ENCODE assay signal across 19 mouse cellular contexts in the genomic region with DNA sequence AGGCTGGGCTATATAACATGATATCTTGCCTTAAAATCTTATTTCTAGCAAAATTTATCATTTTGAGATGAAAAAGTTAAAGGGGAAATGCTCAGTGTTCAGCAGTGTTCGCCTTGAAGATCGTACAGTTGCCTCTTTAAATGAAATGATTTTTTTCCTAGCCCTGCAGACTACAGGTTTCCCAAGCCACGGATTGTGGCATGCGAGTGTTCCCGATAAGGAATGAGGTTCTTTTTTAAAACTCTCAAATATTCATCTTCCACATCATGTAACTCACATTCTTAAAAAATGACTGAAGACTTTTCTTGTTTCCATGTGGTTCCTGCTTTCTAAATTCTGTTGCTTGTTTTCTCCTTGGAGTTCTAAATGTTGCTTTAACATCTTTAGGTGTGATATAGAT.
"Had no signal": no experiment of that assay in that cellular context is flagged by ENCODE, and none has a peak within 500 bp of the region (broad histone marks: within the 10 kb centered on the region; RNA-seq: fewer than 3 reads in every experiment).

No protein-coding gene starts in this region.

- H3K27ac ChIP-seq: limb, embryonic 12.5 days; limb, embryonic 15.5 days; liver, embryonic 14.5 days; midbrain, embryonic 10.5 days; midbrain, embryonic 13.5 days; neural tube, embryonic 13.5 days had no signal

- DNase-seq: kidney, adult 18-20 months; kidney, postnatal 14 days; kidney, postnatal 4 days; layer of hippocampus, postnatal 36 days; left cerebral cortex, postnatal 4 days; liver, postnatal 0 days; thymus, adult 18-20 months; thymus, postnatal 36 days had no signal

- H3K4me3 ChIP-seq: limb, embryonic 12.5 days; limb, embryonic 15.5 days; megakaryocyte, embryonic 14.5 days; midbrain, embryonic 10.5 days; midbrain, embryonic 13.5 days; myocyte; neural tube, embryonic 13.5 days had no signal

- H3K27me3 ChIP-seq: limb, embryonic 12.5 days; limb, embryonic 15.5 days; megakaryocyte, embryonic 14.5 days; neural tube, embryonic 13.5 days had no signal

- H3K9me3 ChIP-seq: limb, embryonic 12.5 days; limb, embryonic 15.5 days; megakaryocyte, embryonic 14.5 days; midbrain, embryonic 10.5 days; midbrain, embryonic 13.5 days; neural tube, embryonic 13.5 days had no signal

- H3K9ac ChIP-seq: limb, embryonic 12.5 days; limb, embryonic 15.5 days; liver, embryonic 14.5 days; liver, postnatal 0 days; lung, embryonic 14.5 days; midbrain, embryonic 13.5 days; neural tube, embryonic 13.5 days had no signal

- H3K36me3 ChIP-seq: limb, embryonic 12.5 days; limb, embryonic 15.5 days; midbrain, embryonic 10.5 days; midbrain, embryonic 13.5 days; neural tube, embryonic 13.5 days had no signal

- ATAC-seq: liver, postnatal 0 days; lung, postnatal 0 days had no signal

- H3K4me2 ChIP-seq: limb, embryonic 12.5 days; limb, embryonic 15.5 days; liver, embryonic 11.5 days; lung, embryonic 14.5 days; midbrain, embryonic 13.5 days; neural tube, embryonic 13.5 days had no signal

- H3K4me1 ChIP-seq: limb, embryonic 12.5 days; limb, embryonic 15.5 days; megakaryocyte, embryonic 14.5 days had no signal
